Mouse (Mus musculus): Measurements from ENCODE around the gene Ubap2l. TPM values are rescaled to one million over a fixed set of nuclear protein-coding genes. Genes with fewer than 3 reads are reported as not detected.

The Ubap2l gene
- total and polyA plus RNA-seq, 3 experiments = 104 to 116 (median 104) TPM

DNA sequence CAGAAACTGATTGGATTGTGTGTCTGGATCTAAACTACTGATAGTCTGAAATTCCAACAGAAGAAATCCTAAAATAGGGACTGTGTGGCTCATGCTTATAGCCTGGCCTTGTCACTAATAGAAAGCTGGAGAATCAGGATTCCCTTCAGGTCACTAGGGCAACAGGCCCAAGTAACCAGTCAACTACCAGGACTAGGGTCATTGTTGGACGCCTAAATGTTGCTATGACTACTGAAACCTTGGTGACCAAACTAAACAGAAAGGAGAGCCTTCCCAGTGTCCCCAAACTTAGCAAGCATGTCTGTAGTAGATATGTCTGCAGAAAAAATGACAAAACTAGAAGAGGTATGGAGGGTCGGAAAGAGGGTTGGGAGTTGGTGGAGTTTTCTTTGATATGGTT is 10.1 kb upstream of the Ubap2l start:
- H3K27ac ChIP-seq = no peak overlapping the region
- peaks cover 1% of the 10 kb centered on the region for H3K36me3 ChIP-seq (ENCODE audit: control insufficient read depth, insufficient read depth, low read length)
- H3K27me3 ChIP-seq (ENCODE audit: control insufficient read depth, insufficient read depth, low read length) = no peaks in the 10 kb centered on the region
- DNase-seq = no peak
- no peak overlapping the region for H3K4me3 ChIP-seq
- TF ChIP-seq EP300 (IDR thresholded peaks at IDR 0.05; ENCODE audit: insufficient read depth, low read depth, low read length) (no peak), CTCF (IDR thresholded peaks at IDR 0.05) (no peak), POLR2A (IDR thresholded peaks at IDR 0.05; ENCODE audit: insufficient read depth, low read depth, low read length) (no peak)
- no peaks in the 10 kb centered on the region for H3K79me2 ChIP-seq (replicated peaks; ENCODE audit: control insufficient read depth, insufficient read depth, low read length)
- no peaks in the 10 kb centered on the region for H3K4me1 ChIP-seq (ENCODE audit: control insufficient read depth, insufficient read depth, low read length)
- H3K9ac ChIP-seq (ENCODE audit: low read depth, low read length) = no peak overlapping the region
- whole genome bisulfite sequencing = 51% methylated on average over 2 of the region's 2 CpGs
- intact Hi-C loops (cut with DNase I) = no loop called here

DNA sequence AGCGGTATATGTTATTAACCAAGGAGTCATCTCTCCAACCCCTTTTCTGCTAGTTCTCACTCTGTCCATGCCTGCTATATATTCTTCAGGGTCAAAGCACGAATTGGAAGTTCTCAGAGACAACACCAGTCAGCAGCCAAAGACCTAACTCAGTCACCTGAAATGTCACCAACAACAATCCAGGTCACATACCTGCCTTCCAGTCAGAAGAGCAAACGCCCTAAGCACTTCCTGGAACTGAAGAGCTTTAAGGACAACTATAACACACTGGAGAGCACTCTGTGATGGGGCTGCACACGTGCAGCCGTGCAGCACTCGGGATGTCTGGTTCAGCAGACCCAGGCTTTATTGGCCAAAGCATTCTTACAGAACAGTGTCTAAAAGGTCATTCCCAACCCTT is 9.1 kb upstream of the Ubap2l start:
- peaks cover 3% of the 10 kb centered on the region for H3K36me3 ChIP-seq (ENCODE audit: control insufficient read depth, insufficient read depth, low read length)
- no peaks in the 10 kb centered on the region for H3K27me3 ChIP-seq (ENCODE audit: control insufficient read depth, insufficient read depth, low read length)
- intact Hi-C loops (cut with DNase I) = no loop called here
- no peak overlapping the region for H3K9ac ChIP-seq (ENCODE audit: low read depth, low read length)
- WGBS = 90% methylated on average over 6 of the region's 6 CpGs
- no peak overlapping the region for H3K27ac ChIP-seq
- H3K79me2 ChIP-seq (replicated peaks; ENCODE audit: control insufficient read depth, insufficient read depth, low read length) = no peaks in the 10 kb centered on the region
- DNase-seq = no peak
- no peaks in the 10 kb centered on the region for H3K4me1 ChIP-seq (ENCODE audit: control insufficient read depth, insufficient read depth, low read length)
- no peak for TF ChIP-seq CTCF (IDR thresholded peaks at IDR 0.05)
- no peak for TF ChIP-seq POLR2A (IDR thresholded peaks at IDR 0.05; ENCODE audit: insufficient read depth, low read depth, low read length)
- TF ChIP-seq EP300 (IDR thresholded peaks at IDR 0.05; ENCODE audit: insufficient read depth, low read depth, low read length) = no peak
- no peak overlapping the region for H3K4me3 ChIP-seq

DNA sequence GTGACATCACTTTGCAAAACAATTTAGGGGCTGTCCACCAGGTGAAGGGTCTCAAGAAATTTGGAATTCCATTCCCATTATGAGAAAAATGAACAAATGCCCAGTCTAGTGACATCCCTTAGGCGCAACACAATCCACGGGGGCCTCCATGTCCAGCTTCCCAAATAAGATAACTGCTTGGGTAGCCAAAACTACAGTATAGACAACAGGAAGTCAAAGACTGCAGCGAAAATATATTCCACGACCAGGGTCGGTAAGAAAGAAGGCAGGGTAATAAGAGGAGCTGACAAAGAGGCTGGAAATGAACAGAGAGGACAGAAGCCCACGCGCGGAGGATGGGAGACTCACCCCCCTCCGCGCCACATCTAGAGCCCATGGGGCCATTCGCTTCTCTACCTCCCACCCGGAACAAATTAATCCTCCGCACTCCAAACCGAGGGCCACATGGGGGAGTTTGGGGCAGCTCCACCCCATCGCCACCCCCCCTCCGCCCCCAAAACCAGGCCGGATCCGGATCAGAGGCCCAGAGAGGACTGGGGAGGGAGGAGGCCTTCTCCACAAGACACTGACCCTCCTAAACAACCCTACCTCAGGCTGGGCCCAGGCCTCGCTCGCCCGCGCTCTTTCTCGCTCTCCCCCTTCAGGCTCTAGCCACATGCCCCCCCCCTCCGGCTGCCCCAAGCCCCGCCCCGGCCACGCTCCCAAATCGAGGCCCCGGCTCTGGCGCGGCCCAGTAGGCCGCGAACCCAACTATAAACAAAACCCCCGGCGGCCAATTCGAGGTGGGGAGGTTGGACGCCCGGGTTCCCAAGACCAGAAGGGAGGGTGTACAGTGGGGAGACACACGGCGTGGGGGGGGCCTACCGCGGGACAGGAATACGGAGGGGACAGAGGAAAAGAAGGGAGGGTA is 732 bp downstream of the Ubap2l start, which contains the start of gene 4933434E20Rik:
Gene 4933434E20Rik, plus strand, starts transcription at position 196 of the 910 bp plus-strand sequence.
- TF ChIP-seq POLR2A (IDR thresholded peaks at IDR 0.05; ENCODE audit: insufficient read depth, low read depth, low read length) = no peak; the same call in none of the 2 replicates
- TF ChIP-seq EP300 (IDR thresholded peaks at IDR 0.05; ENCODE audit: insufficient read depth, low read depth, low read length) = no peak
- TF ChIP-seq CTCF (IDR thresholded peaks at IDR 0.05) = no peak
- intact Hi-C loops (cut with DNase I) = loop anchor here (2.0 to 5.0 kb wide), 3 partner anchors 27 to 89 kb away; partner anchors contain the start of gene Atp8b2
- H3K27me3 ChIP-seq (ENCODE audit: control insufficient read depth, insufficient read depth, low read length) = no peaks in the 10 kb centered on the region
- under 1% methylated on average over 42 of the region's 43 CpGs for WGBS
- peaks cover 3% of the 10 kb centered on the region for H3K4me1 ChIP-seq (ENCODE audit: control insufficient read depth, insufficient read depth, low read length)
- peak within 1 kb of the TSS; percentile 93 for H3K27ac ChIP-seq
- DNase-seq = peak; percentile 57 to 76
- peak within 1 kb of the TSS; percentile 86 for H3K9ac ChIP-seq (ENCODE audit: low read depth, low read length)
- H3K36me3 ChIP-seq (ENCODE audit: control insufficient read depth, insufficient read depth, low read length) = peaks cover 27% of the 10 kb centered on the region
- H3K4me3 ChIP-seq = peak within 1 kb of the TSS; percentile 84
- H3K79me2 ChIP-seq (replicated peaks; ENCODE audit: control insufficient read depth, insufficient read depth, low read length) = peaks cover 6% of the 10 kb centered on the region

DNA sequence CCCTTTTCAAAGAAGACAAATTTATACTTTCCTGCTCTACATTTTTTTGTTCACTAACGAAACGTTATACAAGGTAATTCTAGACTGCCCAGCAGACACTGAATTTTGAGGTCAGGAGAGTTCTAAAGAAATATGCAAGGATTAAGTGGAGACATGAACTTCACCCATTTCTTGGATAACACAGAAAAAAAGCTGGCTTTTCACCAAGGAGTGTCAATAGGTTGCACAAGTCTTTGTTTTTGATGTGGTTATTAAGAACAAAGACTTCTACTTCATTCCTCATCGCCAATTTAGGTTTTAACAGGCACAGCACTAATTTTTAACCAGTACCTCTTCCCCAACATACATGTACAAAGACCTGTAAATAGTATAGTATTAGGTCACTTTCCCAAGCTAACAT is 2.7 kb downstream of the Ubap2l start:
- Histone ChIP-seq H3K79me2 (replicated peaks; ENCODE audit: control insufficient read depth, insufficient read depth, low read length) (peaks cover 6% of the 10 kb centered on the region), H3K27me3 (ENCODE audit: control insufficient read depth, insufficient read depth, low read length) (no peaks in the 10 kb centered on the region), H3K36me3 (ENCODE audit: control insufficient read depth, insufficient read depth, low read length) (peaks cover 25% of the 10 kb centered on the region), H3K4me3 (no peak overlapping the region), H3K4me1 (ENCODE audit: control insufficient read depth, insufficient read depth, low read length) (peaks cover 3% of the 10 kb centered on the region), H3K9ac (ENCODE audit: low read depth, low read length) (no peak overlapping the region), H3K27ac (no peak overlapping the region)
- 43% methylated on average over 3 of the region's 3 CpGs for WGBS
- DNase-seq = no peak
- intact Hi-C loops (cut with DNase I) = loop anchor here (5.0 kb wide), 2 partner anchors 47 to 87 kb away; partner anchors contain the start of gene Atp8b2
- TF ChIP-seq CTCF (IDR thresholded peaks at IDR 0.05) = no peak
- TF ChIP-seq POLR2A (IDR thresholded peaks at IDR 0.05; ENCODE audit: insufficient read depth, low read depth, low read length) = no peak
- TF ChIP-seq EP300 (IDR thresholded peaks at IDR 0.05; ENCODE audit: insufficient read depth, low read depth, low read length) = no peak

DNA sequence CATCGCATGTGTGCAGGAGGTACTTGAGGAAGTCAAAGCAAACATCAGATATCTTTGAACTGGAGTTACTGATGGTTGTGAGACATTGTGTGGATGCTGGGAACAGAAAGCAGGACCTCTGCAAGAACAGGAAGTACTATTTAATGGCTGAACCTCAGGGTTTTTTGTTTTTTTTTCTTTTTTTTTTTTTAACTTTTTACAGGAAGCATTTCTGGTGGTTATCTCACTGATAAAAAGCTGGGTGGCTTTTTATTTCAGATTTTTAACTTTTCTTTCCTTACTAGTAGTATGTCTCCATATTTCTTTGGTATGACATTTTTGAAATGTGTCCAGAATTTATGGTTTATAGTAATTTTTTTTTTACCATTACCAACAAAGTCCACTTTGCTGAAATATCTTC is 16.2 kb downstream of the Ubap2l start:
- WGBS = 90% methylated on average over 1 of the region's 1 CpGs

DNA sequence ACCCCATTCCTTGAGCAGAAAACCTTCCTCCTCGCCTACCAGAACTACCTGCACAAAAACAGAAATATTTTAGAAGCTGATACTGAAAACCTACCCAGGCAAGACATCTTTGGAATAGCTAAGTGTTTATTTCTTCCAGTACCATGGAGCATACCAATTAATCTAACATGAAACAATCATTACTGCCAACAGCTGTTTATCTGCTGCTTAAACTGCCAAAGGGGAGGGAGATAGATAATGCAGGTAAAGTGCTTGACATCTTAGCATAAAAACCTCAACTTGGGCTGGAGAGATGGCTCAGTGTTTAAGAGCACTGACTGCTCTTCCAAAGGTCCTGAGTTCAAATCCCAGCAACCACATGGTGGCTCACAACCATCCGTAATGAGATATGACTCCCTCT is 17.8 kb downstream of the Ubap2l start:
- no peak overlapping the region for H3K9ac ChIP-seq (ENCODE audit: low read depth, low read length)
- no peak overlapping the region for H3K4me3 ChIP-seq
- no peaks in the 10 kb centered on the region for H3K27me3 ChIP-seq (ENCODE audit: control insufficient read depth, insufficient read depth, low read length)
- DNase-seq = no peak
- H3K79me2 ChIP-seq (replicated peaks; ENCODE audit: control insufficient read depth, insufficient read depth, low read length) = no peaks in the 10 kb centered on the region
- TF ChIP-seq CTCF (IDR thresholded peaks at IDR 0.05) (no peak), EP300 (IDR thresholded peaks at IDR 0.05; ENCODE audit: insufficient read depth, low read depth, low read length) (no peak), POLR2A (IDR thresholded peaks at IDR 0.05; ENCODE audit: insufficient read depth, low read depth, low read length) (no peak)
- no peak overlapping the region for H3K27ac ChIP-seq
- H3K36me3 ChIP-seq (ENCODE audit: control insufficient read depth, insufficient read depth, low read length) = peaks cover 9% of the 10 kb centered on the region
- intact Hi-C loops (cut with DNase I) = no loop called here
- 90% methylated on average over 2 of the region's 2 CpGs for WGBS
- H3K4me1 ChIP-seq (ENCODE audit: control insufficient read depth, insufficient read depth, low read length) = no peaks in the 10 kb centered on the region

More for the DNA sequence above, 16.2 kb downstream of the Ubap2l start:
- no peak overlapping the region for H3K4me3 ChIP-seq
- no peaks in the 10 kb centered on the region for H3K79me2 ChIP-seq (replicated peaks; ENCODE audit: control insufficient read depth, insufficient read depth, low read length)
- TF ChIP-seq POLR2A (IDR thresholded peaks at IDR 0.05; ENCODE audit: insufficient read depth, low read depth, low read length) (no peak), EP300 (IDR thresholded peaks at IDR 0.05; ENCODE audit: insufficient read depth, low read depth, low read length) (no peak), CTCF (IDR thresholded peaks at IDR 0.05) (no peak)
- H3K36me3 ChIP-seq (ENCODE audit: control insufficient read depth, insufficient read depth, low read length) = peaks cover 9% of the 10 kb centered on the region
- no peak overlapping the region for H3K27ac ChIP-seq
- no peaks in the 10 kb centered on the region for H3K4me1 ChIP-seq (ENCODE audit: control insufficient read depth, insufficient read depth, low read length)
- DNase-seq = no peak
- no peak overlapping the region for H3K9ac ChIP-seq (ENCODE audit: low read depth, low read length)
- H3K27me3 ChIP-seq (ENCODE audit: control insufficient read depth, insufficient read depth, low read length) = no peaks in the 10 kb centered on the region
- intact Hi-C loops (cut with DNase I) = no loop called here

All from heart, adult 2 months (tissue).